Mouse (Mus musculus) cerebellum, adult 9-10 months (tissue): ENCODE data around the gene Etfbkmt.
"Not testable (repeated sequence)": the region's sequence is repeated elsewhere in the genome, so short reads cannot be mapped to it uniquely, and the experiment has no call there.

Experiments
- DNase-seq: peaks from one replicate; pipeline ENCODE4 v3.0.0; 2022

The Etfbkmt gene

DNA sequence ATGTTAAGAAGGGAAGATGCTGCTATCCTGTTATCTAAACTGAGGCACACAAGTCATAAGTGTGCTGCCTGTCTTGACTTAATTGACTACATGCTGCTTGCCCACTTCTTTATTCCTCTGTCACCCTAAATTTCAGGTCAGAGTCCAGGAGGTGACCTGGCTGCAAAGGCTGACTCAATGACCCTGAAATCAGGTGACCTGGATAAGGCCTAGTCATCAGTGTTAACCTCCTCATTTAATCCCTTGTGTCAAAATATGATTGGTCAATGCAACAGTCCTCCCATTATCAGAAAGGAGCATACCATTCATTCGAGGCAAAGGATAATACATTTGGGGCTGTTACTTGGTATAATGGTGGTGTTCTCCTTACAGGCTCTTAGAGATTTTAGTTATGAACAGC, at the start of gene Etfbkmt:
TSS of gene Etfbkmt (plus strand) at position 379 of the 400 bp plus-strand sequence.
- DNase-seq, result no peak

DNA sequence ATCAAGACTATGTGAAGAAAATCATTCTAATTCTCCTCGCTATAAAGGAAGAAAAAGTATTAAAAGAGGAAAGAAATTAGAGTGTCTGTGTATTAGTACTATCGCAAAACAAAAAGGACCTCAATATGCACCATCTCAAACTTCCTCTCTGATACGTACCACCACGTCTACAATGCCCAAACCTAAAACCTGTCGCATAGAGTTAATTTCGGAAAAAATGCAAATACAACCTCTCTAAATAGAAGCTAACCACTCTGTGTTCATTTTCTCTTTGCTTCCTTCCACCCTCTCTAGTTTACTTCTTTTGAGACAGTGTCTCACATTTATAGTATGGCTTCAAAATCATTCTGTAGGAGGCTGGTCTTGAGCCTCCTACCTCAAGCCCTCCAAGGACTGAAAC, 47.2 kb upstream of the Etfbkmt start:
- no peak for DNase-seq

- no peak for DNase-seq
These were observed 46.2 kb upstream of the Etfbkmt start for GRCm38 (mm10) chr6:149093465-149093864.

DNA sequence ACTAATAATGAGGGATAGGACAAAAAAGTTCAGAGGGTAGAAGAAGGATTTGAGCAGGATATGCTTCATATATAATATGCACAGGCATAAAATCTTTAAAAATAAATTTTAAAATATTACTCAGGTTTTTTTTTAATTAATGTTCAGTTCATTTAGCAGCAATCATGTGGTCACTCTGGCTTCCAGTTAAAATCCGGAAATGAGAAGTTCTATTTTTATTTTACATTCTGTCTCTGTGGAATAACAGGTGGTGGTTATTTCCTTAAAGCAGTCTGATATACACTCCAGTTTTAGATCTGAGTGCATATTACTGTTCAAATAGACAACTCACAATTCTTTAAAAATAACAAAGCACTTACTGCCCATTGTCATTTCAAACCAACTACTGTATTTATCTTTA, 45.1 kb upstream of the Etfbkmt start:
- no peak for DNase-seq

GRCm38 (mm10) chr6:149095389-149095788, 44.3 kb upstream of the Etfbkmt start:
- peak; percentile 57 for DNase-seq

- no peak for DNase-seq
These were observed 43.4 kb upstream of the Etfbkmt start for GRCm38 (mm10) chr6:149096233-149096632.

DNA sequence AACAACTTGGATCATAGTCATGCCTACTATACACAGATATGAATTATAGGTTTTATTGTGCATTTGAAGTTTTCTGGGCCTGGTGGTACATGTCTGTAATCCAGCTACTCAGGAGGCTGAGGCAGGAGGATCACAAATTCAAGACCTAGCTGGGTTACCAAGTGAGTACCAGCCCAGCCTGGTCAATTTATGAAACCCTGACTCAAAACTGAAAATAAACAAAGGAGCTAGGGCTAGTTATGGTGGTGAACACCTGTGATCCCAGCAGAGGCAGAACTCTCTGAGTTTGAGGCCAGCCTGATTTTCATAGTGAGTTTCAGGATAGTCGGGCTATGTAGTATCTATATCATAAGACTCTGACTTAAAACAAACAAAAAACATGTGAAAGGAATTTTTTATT, 42.4 kb upstream of the Etfbkmt start:
- DNase-seq, result no peak

- no peak for DNase-seq
These were observed 40.7 kb upstream of the Etfbkmt start for GRCm38 (mm10) chr6:149098993-149099392.

DNA sequence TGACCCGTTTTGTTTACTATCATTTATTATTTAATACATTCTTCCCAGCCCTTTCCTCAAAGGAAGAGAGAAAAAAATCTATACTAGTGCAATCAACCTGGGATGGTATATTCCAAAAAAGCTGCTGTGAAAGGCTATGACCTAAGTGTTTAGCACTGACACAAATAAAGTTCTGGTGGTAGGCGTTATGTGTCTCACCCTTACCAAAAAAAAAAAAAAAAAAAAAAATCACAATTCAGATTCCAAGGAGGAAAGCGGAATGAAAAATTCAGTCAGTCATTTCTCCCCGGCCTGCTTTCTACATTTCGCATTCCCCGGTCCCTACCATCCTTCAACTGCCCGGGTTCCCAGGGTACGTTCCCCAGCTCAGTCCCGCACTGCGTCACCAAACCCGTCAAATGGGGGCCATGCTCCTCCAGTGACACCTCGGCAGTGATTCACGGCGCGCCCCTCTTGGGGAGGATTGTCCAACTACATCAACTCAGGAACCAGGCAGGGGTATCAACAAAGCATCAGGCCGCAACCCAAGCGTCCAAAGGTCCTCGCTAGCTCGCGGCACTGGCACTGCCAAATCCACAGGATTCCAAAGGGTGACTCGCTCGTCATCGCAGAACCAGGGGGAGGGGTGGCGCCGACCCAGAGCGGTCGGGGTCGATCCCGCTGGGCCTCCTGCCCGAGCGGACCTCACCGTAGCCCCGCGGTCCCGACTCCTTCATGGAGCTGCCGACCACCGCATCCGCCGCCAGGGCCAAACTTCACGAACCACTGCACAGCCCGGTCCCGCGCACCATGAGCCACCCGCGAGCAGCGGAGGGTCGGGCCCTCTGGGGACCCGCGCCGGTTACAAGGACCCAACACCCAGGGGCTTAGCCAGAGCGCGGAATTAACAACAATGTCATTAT, 39.2 kb upstream of the Etfbkmt start:
- peak; percentile 76 for DNase-seq

- peak; percentile 85 for DNase-seq
These were observed 38.3 kb upstream of the Etfbkmt start, which contains the start of gene Dennd5b for GRCm38 (mm10) chr6:149101076-149101942. Gene Dennd5b, minus strand, starts transcription at chr6:149101680.

GRCm38 (mm10) chr6:149101943-149102243, 37.8 kb upstream of the Etfbkmt start:
- no peak for DNase-seq

DNA sequence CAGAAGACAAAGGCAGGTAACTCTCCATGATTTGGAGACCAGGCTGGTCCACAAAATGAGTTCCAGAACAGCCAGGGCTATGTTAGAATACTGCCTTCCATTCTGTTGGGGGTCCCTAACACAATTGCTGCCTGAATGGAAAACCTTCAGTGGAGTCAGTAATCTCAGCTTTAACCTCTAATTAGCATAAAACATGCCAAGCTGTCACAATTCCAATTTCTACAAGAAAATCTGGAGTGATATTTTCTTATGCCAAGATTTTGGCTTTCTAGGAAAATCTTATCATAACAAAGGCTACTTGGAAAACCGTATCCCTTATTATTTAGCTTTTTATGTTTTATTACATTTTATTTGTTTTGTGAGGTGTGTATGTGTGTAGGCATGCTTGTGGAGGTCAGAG, 36.2 kb upstream of the Etfbkmt start:
- DNase-seq, result peak; percentile 12

- no peak for DNase-seq
These were observed 32.0 kb upstream of the Etfbkmt start for GRCm38 (mm10) chr6:149107615-149108014.

DNA sequence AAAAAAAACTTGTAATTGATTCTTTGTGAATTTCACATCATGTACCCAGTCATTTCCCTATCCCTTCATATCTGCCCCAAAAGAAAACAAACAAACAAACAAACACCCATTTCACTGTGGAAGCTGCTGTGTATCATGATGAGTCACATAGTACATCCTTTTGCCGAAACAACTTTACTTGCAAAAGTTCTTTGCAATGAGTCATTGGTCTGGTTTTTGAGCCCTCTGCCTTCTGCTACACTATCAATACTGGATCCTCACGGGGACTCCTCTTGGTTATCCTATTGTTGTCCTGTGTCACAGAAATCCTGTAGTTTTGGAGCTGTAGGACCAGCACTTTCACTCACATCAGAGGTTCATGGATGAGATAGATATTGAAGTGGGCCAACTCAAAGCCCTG, 30.7 kb upstream of the Etfbkmt start:
- DNase-seq, result no peak

- DNase-seq, result no peak
These were observed 22.7 kb upstream of the Etfbkmt start for GRCm38 (mm10) chr6:149116992-149117391.

DNA sequence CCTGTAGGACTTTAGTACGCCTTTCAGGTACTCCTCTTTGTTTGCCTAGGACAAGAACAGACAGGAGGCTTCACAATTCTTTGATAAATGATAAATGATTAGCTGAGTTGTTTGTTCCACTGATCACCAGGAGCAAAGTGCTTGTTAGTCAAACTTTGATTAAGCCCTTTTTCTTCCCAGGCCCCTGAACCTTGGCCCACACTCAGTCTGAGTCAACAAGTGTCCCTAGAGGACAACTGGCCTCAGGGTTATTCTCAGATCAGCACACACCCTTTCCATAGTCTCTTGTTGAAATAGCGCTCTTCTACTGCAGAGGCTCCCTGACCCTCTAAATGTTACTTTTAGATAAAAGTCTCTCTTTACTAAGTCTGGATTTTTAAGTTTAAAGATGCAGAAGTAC, 20.7 kb upstream of the Etfbkmt start:
- no peak for DNase-seq

DNA sequence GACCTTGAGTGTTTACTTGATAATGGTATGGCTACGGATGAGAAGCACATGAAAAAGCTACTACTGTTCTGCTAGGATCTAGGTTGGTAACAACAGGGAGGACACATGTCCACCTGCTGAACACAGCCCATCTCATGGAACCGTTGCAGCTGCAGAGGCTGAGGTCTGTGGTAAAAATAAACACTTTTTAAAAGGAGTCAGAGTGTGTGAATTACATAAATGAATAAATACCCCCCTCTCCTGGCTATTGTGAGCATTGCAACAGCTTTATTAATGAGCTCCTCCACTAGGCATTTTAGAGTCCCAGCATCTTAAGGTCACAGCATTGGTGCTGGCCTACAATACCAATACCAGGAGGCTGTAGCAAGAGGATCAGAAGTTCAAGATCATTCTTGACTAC, 19.8 kb upstream of the Etfbkmt start:
- peak; percentile 88 for DNase-seq

- DNase-seq, result no peak
These were observed 16.6 kb upstream of the Etfbkmt start for GRCm38 (mm10) chr6:149123042-149123441.

DNA sequence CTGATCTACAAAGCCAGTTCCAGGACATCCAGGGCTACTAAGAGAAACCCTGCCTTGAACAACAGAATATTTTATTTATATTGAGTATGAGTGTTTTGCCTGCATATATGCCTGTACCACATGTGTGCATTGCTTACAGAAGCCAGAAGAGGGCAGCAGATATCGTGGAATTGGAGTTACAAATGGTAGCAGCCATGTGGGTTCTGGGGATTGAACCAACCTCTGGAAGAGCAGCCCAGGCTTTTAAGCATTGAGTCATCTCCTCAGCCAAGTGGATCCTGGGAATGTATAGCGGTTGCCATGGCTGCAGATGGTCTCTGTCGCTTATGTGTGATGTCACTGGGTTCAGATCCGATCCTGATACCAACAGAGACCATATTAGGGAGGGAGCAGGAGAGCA, 13.0 kb upstream of the Etfbkmt start:
- peak; percentile 28 for DNase-seq

DNA sequence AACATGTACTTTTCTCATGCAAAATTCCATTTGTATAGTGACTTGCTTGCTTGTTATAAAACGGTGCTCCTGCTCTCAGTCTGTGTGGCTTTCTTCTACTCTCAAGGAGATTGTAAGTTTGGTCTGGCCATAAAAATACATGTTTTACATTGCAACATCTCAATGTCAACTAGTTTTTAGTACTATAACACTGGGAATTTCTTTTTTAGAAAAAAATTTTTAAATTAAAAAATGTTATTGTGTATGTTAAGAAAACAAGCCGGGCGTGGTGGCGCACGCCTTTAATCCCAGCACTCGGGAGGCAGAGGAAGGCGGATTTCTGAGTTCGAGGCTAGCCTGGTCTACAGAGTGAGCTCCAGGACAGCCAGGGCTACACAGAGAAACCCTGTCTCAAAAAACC, 9.8 kb upstream of the Etfbkmt start, which contains the start of gene Gm10203:
TSS of gene Gm10203 (plus strand) at position 301 of the 400 bp plus-strand sequence.
- DNase-seq, result not testable (repeated sequence)

- DNase-seq, result no peak
These were observed 8.5 kb upstream of the Etfbkmt start for GRCm38 (mm10) chr6:149131111-149131510.

DNA sequence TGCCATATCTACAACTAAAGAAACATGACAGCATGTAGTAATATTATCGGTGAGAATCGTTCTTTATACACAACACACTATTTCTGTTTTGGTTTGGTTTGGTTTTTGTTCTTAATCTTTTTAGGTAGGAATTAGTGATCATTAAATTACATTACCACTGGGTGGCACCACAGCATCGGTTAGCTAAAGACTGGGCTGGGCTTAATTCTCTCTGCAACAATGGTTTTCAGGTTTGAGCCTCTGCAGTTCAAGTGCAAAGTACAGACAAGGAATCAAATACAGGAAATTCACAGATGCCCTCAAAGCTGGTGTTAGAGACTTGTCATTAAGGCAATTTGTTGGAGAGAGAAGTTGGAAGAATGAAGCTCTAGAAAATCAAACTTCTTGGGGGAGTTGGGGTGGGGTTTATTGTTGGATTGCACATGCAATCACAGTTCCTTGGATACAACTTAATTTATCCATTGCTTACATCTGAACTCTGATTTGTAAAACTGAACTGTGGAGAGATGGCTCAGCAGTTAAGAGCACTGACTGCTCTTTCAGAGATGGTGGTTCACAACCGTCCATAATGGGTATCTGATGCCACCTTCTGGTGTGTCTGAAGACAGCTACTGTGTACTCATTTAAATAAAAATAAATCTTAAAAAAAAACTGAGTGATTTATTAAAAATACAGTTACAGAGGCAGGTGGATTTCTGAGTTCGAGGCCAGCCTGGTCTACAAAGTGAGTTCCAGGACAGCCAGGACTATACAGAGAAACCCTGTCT, 7.2 kb upstream of the Etfbkmt start:
- DNase-seq, result peak; percentile 42
